Mouse (Mus musculus) T-helper 1 cell (primary cell): ENCODE data around the gene Il3.

Experiments
- in situ Hi-C: fragments of 300-600 bp; cut with MboI, MseI; formaldehyde crosslinking; loops from one replicate; pipeline ENCODE4 v1.15.1; 2025; ENCODE audit warnings: high pct_unique_total_duplicates

The Il3 gene

DNA sequence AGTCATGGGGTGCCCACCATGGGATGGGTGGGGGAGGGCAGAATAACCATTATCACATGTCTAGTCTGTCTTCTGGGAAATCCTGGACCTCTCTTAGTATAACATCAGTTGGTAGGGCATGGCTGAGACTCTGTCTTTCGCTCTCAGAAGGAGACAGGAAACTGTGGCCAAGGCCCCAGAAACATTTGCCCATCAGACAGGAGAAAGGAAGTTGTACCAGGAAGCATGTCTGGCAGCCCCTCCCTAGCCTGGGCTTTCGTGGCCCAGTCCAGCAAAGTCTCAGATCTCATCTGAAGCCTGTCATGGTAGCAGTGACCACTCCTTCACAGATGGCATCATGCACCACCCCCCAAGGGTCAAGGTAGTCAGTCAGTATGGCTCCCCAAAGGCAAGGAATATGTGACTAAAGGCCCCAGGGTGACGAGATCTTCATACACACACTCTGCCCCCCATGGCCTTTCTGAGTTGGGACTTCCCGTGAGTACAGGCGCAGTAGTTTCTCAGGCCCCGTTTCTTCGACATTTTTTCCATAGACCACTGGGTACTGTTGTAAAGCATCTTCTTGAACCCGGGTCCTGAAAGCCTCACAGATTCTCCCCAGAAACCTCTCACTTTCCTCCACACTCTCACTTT is 20.9 kb upstream of the Il3 start:
- in situ Hi-C loops, result no loop called here

DNA sequence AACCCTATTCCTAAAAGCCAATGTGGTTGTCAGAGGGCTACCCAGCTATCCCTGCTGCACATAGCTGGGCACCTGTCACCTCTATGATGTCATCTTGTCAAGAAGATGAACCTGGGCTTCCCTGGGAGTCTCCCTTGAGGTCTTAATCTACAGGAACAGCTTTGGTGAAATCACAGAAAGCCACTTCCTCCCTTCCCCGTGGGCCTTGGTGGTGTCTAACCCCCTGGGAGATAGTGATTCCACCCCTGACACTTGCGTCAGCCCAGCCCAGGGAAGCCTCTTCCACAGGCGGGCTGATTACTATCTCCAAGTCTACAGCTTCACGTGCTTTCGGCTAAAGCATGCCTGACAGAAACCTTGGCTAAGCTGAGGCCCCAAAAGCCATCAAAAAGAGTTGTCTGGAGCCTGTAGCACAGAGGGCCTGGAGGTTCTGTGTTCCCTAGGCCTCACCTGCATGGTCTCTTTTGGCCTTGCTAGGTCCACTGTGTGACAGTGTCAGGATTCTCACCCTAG is 4.4 kb upstream of the Il3 start:
- in situ Hi-C loops, result no loop called here

DNA sequence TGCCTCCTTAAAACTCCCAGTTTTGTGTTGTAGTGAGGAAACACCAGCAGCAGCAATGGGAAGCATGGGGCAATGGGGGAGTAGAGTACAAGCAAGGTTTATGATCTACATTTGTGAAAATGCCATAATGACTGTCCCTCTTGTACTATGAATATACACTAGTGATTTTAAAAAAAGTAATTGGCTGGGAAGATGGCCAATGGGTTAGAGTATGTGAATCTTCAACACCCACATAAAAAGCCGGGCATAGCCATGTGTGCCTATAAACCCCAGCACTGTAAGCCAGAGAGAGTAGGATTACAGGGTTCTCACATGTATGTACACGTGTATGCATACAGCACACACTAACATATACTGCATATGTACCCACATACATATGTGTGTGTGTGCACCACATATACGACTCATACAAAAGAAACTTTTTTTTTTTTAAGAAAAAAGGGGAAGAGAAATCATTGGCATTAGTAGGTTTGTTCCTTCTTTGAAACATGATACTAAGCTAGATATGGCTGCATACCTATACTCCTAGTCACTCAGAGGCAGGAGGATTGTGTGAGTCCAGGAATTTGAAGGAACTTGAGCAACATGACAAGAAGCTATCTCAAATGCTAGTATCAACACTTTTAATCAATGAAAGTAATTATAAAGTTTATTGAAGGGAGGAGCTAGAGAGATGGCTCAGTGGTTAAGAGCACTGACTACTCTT is 2.3 kb upstream of the Il3 start:
- in situ Hi-C loops, result no loop called here

DNA sequence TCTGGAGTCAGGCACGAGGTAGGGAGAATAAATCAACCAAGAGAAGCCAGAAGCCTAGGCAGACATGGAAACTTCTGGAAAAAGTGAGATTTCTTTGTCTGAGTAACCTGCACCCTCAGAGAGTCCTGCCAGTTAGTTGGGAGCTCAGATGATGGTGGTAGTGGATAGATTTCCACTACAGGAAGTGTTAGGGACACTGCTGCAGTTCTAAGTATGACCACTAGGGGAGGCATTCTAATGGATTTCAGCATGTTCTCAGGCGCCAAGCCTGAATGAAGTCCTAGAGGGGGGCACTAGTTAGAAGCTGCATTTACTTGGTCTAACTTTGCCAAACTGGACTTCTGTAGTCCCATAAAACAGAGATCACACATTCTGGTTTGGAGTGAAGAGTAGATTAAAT is 2.5 kb downstream of the Il3 start:
- in situ Hi-C loops, result no loop called here

DNA sequence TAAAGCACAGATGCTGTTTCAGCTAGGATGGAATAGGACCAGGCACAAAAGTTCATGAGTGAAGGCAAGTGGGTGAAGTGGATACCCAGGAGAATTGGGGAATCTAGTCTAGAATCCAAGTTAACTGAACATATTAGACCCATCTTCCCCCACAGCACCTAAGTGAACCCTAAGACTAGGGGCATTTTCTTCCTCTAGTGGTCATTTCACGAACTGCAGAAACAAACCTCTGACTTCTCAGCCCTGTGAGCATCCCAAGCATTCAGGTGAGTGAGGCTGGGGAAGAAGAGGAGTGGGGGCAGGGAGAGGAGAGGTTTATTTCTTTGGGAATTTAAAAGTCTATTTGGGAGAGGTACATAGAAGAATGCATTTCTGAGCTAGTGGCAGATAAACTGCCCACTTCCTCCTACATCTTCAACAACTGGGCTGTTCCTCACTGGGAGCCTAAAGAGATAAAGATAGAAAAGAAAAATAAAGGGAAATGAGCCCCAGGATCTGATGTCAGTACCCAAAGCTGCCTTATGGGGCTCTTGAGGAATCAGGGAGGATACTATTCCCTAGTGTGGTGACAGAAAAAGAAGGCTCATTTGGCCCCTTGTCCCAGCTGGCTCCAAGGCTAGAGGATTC is 3.6 kb downstream of the Il3 start:
- in situ Hi-C loops, result no loop called here

DNA sequence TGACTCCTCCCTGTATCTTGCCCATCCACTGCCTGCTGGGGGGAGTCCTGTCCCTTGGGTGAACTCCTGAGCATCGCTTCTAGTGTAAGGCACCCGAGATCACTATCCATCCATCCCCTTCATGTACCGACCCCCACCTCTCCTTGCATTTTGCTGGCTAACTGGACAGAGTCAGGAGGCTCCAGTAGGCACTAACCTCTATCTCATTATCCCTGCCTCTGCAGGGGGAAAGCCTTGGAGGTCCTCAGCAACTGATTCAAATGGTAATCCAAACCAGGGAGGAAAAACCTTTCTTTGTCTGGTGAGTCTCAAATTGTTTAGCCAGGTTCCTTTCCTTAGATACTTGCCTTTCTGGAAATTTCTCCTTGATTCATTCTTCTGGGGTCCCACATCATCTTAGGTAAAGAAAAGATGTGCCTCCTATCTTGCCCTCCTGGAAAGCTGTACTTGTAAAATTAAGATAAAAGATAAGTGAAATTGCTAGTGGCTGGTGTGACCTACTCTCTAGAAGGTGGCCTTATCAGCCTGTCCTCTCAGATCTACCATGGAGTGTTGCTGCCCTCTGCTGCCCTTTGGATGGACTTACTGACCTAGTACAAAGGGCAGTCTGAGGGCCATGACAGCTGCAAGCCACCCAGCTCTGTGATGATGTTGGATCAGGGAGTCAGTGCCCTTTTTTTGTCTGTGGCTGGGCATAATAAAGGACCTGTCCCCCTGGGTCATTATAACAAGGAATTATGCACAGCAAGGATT is 10.3 kb downstream of the Il3 start:
- in situ Hi-C loops, result loop anchor here (10.0 kb wide), 1 partner anchor 142 kb away; no protein-coding TSS in a partner anchor

DNA sequence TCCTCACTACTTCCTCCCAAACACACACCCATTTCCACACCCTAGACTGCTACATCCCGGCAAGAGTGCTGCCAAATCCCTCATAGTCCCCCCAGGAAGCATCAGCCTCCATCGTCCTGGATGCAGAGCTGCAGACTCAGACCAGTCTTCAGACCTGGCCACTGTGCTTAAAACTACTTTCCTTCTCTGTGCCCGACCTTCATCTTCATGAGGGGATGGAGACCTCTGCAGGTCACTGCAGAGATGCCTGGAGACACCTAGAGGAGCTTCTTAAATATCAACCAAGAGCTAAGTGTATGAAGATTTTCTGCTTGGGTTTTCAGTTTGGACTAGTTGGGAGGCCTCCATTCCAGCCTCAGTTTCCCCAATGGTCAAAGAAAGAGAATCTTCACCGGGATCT is 13.0 kb downstream of the Il3 start:
- in situ Hi-C loops, result loop anchor here (5.0 to 10.0 kb wide), 3 partner anchors 107 to 252 kb away; no protein-coding TSS in a partner anchor

DNA sequence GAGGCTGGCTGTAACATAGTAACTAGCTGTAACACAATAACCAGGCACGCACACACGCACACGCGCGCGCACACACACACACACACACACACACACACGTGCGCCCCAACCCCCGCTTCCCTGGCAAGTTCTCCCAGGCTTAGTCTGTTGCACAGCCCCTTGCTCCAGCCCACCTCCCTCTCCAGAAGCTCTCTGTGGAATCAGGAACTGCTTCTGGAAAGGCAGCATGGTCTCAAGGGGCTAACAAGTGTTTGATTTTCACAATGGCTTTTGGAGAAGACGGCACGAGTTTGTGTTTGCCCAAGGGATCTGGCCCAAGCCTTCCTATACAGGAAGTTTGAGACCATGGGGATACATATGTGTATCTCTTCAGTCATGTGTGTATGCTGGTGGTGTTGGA is 16.5 kb downstream of the Il3 start:
- in situ Hi-C loops, result loop anchor here (5.0 to 10.0 kb wide), 3 partner anchors 103 to 248 kb away; no protein-coding TSS in a partner anchor

DNA sequence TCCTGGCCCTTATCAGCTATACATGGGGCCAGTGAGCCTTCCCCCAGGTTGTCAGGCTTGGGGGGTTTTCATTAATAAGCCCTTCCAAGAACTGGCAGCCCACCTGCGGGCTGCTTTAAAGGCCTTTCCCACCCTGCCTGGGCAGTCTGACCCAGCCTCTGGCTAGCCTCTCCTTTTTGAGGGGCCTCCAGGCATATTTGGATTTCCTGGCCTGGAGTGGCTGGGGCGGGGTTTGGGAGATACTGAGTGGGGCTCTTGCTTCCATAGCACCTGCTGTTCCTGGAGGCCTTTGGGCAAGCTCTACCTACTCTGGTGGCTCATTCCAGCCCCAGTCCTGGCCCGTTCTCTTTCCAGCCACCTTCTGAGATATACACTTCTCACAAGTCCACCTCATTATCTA is 17.3 kb downstream of the Il3 start:
- in situ Hi-C loops, result loop anchor here (5.0 to 10.0 kb wide), 3 partner anchors 102 to 247 kb away; no protein-coding TSS in a partner anchor

DNA sequence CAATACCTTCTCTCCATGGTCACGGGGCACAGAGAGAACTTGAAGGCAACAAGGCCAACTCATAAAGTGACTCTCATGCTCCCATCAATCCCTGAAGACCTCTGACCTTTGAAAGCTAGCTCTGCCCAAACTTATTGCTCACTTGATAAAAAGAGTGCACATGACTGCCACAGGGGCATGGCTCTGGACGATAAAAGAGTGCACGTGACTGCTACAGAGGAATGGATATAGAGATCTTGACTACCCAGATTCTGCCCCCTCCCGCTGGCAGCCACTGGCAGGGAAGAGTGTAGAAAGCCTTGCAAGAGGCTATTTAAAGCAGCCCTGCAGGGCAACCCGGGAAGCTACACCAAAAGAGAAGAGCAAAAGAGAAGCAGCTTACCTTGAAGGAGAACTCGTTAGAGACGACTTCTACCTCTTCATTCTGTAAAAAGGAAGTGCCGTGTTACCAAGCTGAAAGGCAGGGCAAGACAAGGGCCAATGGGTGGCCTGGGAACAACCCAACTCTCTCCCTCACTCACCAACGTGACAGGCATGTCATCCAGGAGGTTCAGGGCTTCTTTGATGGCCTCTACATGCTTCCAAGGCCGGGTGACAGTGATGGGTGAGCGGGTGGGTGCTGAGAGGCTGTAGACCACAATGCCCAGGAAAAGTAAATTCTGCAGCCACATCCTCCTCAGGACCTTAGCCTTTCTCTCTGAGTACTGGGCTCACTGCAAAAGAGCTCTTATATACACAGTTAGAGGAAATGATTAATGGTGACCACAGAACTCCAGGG is 17.9 kb downstream of the Il3 start, which contains the start of gene Csf2:
Gene Csf2, minus strand, starts transcription at position 728 of the 778 bp plus-strand sequence.
- in situ Hi-C loops, result no loop called here

DNA sequence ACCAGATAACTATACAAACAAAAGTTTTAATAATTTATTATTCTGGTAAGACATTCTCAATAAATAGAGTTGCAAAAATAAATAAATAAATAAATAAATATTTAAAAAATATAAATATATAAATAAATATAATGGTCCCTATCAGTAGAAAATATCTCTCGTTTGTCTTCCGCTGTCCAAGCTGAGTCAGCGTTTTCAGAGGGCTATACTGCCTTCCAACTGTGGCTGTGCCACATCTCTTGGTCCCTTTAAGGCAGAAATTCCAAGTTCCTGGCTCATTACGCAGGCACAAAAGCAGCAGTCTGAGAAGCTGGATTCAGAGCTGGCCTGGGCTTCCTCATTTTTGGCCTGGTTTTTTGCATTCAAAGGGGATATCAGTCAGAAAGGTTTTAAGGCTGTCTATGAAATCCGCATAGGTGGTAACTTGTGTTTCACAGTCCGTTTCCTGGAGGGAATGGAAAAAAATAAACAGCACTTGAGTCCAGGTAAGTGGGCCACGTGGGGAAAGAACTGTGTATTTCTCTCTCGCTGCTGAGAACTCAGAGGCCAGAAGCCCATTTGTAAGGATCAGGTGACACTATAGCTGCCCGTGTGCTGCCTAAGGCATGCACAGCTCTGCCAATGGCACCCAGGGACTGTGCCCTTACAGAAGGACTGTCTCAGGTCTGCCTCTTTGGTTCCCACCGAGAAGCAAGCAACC is 19.7 kb downstream of the Il3 start:
- in situ Hi-C loops, result no loop called here

DNA sequence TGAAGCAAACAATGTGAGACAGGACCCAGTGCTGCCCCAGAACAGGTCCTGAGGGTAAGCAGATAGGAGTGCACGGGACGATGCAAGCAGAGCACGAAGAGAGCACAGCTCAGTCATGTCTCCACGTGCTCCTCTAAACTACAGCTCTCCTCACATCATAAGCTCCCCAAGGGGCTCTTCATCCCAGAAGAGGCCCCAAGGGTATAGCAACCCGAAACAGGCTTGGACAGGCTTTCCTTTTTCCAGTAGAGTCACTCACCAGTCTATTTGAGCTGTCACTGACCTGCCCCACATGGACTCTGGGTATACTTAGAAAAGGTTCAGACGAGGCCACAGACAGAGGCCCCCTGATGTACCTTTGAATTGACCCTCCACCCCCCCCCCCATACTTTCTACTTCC is 22.6 kb downstream of the Il3 start:
- in situ Hi-C loops, result no loop called here

DNA sequence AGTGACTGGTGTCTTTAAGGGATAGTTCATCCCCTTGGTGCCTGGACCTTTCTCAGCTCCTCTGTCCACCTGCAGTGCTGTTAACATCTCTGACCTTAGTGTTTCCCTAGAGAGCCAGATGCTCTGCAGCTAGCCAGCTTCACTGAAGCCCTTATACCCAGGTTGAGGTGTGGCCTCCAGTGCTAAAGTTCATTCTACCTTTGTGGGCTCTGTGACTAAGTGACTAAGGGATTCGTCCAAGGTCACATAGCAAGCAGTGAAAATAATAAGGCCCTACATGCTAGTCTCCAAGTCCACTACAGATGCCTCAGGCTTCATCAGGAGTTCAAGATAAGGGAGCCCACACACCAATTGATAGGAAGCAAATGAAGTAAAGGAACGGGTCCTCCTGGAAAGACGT is 24.6 kb downstream of the Il3 start:
- in situ Hi-C loops, result no loop called here

DNA sequence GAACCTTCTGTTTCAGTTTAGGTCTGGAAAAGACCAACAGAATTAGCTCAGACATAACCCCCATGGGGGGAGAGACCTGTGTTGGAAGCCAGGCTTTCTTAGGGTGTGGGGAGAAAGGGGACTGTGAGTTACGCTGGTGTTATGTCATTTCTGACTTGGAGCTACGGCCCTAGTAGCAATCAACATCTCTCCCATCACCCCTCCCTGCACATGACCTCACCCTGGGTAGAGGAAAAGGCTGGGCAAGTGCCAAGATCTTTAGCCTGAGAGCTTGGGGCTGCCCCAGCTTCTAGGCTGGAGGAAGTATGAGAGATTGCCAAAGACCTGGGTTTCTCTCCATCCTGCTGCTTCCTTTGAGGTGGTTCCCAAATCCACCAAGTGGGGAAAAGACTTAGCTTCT is 30.1 kb downstream of the Il3 start:
- in situ Hi-C loops, result no loop called here

DNA sequence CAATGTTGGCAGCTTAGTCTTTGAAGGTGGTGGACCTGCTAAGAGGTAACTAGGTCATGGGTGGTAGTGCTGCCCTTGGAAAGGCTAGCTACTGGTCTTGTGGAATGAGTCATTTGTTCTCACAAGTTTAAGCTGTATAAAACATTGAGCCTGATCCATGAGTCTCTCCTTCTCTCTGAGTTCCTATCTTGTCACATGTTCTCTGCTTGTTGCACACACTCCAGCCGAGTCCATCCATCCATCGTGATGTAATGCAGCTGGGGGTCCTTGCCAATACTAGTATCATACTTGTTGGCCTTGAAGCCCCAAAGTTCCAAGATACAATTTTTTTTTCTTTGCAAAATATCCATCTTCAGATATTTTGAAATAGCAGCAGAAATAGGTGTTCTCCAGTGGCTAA is 39.6 kb downstream of the Il3 start:
- in situ Hi-C loops, result no loop called here

DNA sequence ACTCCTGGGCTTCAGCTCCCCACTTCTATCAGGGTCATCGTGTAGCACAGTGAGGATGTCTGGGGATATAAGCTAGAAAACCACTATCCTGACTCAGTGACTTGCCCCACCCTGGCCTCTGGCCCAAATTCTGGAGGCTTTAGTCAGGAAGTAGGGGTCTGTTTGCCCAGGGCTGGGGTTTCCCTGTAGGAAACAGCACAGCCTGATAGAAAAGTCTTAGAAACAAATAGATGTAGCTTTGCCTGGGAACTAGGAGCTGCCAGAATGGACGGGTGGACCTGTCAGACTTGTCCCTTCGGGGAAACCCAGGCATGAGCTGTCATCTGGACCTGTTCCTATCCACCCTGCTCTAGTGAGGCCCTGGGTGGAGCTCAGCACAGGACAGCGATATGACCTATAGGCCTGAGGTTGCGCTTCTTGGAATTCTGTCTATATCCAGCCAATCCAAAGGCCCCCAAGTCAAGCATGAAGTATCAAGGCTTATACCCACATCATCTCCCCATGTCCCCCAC is 42.5 kb downstream of the Il3 start:
- in situ Hi-C loops, result no loop called here

DNA sequence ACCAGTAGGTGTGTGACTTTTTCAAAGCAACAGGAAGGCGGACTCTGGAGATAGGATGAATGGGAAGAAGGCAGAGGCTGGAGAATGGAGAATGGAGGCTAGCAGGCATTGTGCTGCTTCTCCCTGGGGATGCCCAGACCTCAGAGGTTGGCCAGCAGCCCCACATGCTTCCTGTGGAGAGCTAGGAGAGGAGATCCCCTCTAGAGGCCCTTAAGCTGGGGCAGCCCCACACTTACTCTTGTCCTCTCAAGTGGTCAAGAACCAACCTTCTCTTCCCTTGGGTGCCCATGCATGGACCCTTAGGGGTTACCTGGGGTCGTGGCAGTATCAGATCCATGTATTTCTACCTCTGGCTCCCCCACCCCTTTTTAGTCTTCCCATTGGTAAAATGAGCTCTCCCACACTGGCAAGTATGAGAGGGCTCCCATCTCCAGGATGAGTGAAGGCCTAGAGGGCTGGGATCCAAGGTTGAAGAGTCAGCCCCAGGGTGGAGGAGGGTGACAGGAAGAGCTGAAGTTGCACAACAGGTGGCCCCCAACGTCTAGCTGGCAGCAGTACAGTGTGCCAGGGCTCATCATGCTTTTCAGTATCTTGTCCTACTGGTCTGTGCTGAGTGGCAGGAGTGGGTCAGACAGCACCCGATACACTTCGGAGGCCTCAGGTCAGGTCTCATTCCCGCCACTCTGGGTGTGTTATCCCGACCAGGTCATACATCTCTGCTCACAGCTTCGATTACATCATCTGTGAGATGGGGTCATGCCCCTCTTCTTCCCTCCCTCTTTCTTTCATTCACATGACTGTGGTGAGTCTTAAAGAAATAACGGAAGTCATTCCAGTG is 43.2 kb downstream of the Il3 start:
- in situ Hi-C loops, result no loop called here

DNA sequence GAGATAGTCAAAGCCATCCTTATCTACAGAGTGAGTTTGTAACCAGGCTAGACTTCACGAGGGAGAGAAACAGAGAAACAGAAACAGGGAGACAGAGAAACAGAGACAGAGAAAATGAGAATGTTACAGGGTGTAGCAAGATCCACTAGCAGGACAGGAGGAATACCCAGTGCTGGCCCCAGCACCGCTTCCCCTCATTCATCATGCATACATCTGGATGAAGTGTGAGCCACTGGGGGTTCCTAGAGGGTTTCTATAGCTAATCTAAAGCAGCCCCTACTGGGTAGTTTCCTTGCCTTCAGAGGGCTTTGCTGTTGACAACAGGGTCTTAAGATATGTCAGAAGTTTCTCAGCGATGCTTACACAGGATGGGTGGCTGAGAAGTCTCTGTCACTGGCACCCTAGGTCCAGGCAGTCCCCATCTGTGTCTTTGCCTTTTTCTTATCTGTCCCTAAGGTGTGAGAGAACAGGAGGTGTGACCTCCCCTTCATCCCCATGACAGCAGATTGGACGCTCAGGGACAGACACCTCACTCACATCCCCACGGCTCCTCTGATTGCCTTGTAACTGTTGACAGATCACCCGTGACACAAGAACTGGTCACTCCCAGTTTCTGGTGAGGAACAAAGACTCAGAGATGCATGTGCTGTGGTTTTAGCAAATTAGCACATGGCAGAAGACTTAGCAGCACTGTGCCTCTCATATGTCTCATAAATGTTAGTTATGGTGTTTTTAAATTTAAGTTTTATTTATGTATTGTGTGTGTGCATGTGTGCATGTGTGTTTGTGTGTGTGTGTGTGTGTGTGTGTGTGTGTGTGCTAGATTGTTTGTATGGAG is 47.0 kb downstream of the Il3 start:
- in situ Hi-C loops, result no loop called here
